Mouse (Mus musculus): Measurements from ENCODE around the gene Polr2b. TPM values are rescaled to one million over a fixed set of nuclear protein-coding genes. Genes with fewer than 3 reads are reported as not detected.

The Polr2b gene
- polyA plus RNA-seq, 1 experiment from 2014 or later = 20.3 TPM

- WGBS = 74% methylated on average over 6 of the region's 6 CpGs
- no peak overlapping the region for H3K4me3 ChIP-seq (ENCODE audit: low read depth, low read length)
- H3K27ac ChIP-seq (ENCODE audit: low read depth, low read length) = no peak overlapping the region
- H3K27me3 ChIP-seq (replicated peaks; ENCODE audit: control insufficient read depth, insufficient read depth, low read length) = no peaks in the 10 kb centered on the region
- H3K9me3 ChIP-seq (ENCODE audit: control insufficient read depth) = no peaks in the 10 kb centered on the region
- no peak overlapping the region for H3K9ac ChIP-seq (ENCODE audit: low read depth, low read length)
- ATAC-seq = no peak
- peaks cover 42% of the 10 kb centered on the region for H3K36me3 ChIP-seq (ENCODE audit: control insufficient read depth, insufficient read depth)
- no peaks in the 10 kb centered on the region for H3K4me1 ChIP-seq (replicated peaks; ENCODE audit: control insufficient read depth, insufficient read depth, low read length)
- H3K4me2 ChIP-seq (replicated peaks; ENCODE audit: low read depth) = no peak overlapping the region
- TF ChIP-seq CTCF (IDR thresholded peaks at IDR 0.05; ENCODE audit: low read depth) = no peak
Measured at GRCm38 (mm10) chr5:77287901-77288300, 22.0 kb upstream of the Polr2b start.

- no peak for TF ChIP-seq CTCF (IDR thresholded peaks at IDR 0.05; ENCODE audit: low read depth)
- no peak for ATAC-seq
- Histone ChIP-seq H3K4me1 (replicated peaks; ENCODE audit: control insufficient read depth, insufficient read depth, low read length) (no peaks in the 10 kb centered on the region), H3K4me2 (replicated peaks; ENCODE audit: low read depth) (no peak overlapping the region), H3K9me3 (ENCODE audit: control insufficient read depth) (no peaks in the 10 kb centered on the region), H3K4me3 (ENCODE audit: low read depth, low read length) (no peak overlapping the region), H3K27ac (ENCODE audit: low read depth, low read length) (no peak overlapping the region), H3K27me3 (replicated peaks; ENCODE audit: control insufficient read depth, insufficient read depth, low read length) (no peaks in the 10 kb centered on the region), H3K36me3 (ENCODE audit: control insufficient read depth, insufficient read depth) (peaks cover 49% of the 10 kb centered on the region), H3K9ac (ENCODE audit: low read depth, low read length) (no peak overlapping the region)
- WGBS = 72% methylated on average over 8 of the region's 8 CpGs
Measured at GRCm38 (mm10) chr5:77289686-77290085, 20.3 kb upstream of the Polr2b start.

DNA sequence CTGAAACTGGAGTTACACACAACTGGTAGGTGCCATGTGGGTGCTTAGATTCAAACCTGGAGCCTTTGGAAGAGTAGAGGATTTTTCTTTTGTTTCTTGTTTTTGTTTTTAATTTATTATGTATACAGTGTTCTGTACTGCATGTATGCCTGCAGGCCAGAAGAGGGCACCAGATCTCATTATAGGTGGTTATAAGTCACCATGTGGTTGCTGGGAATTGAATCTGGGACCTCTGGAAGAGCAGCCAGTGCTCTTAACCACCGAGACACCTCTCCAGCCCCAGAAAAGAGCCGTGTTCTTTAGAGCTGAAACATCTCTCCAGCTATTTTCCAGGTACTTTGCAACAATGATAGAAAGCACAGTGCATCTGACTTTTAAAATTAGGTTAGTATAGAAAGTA, 19.3 kb upstream of the Polr2b start:
- Histone ChIP-seq H3K4me3 (ENCODE audit: low read depth, low read length) (no peak overlapping the region), H3K36me3 (ENCODE audit: control insufficient read depth, insufficient read depth) (peaks cover 56% of the 10 kb centered on the region), H3K4me1 (replicated peaks; ENCODE audit: control insufficient read depth, insufficient read depth, low read length) (no peaks in the 10 kb centered on the region), H3K4me2 (replicated peaks; ENCODE audit: low read depth) (no peak overlapping the region), H3K9me3 (ENCODE audit: control insufficient read depth) (no peaks in the 10 kb centered on the region), H3K27ac (ENCODE audit: low read depth, low read length) (no peak overlapping the region), H3K9ac (ENCODE audit: low read depth, low read length) (no peak overlapping the region), H3K27me3 (replicated peaks; ENCODE audit: control insufficient read depth, insufficient read depth, low read length) (no peaks in the 10 kb centered on the region)
- WGBS = 94% methylated on average over 2 of the region's 2 CpGs
- 0 out of 2 replicates have a peak, but pooled peaks have one; percentile 22 for TF ChIP-seq CTCF (IDR thresholded peaks at IDR 0.05; ENCODE audit: low read depth)
- no peak for ATAC-seq

DNA sequence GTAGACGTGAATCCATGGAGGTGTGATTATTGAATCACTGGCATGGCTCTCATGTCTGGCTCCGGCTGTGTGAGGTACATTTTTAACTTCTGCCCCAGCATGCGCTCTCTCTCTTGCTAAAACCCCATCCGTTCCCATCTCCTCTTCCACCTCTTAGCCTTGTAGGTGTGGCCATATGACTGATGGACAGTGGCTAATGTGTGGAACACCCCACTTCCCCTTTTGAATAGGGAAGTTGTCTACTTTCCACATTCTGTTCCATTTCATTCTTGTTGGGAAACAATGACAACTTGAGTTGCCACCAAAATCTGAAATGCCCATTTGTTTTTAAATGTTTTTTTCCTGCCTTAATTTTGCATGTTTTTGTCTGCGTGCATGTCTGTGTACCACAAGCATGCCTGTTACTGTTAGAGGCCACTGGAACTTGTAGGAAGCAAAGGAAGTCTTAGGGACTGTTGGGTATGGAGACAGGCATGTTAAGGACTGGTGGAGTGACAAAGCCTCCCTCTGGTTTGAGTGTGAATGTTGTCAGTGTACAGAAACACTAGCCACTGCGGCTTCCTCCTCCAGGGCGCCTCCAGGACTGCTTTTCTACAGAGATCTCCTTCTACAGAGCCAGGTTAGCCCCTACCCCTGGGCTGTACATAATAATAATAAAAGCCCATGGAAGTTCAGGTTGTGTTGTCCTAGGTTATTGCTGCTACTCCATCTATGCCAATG, 17.0 kb upstream of the Polr2b start:
- WGBS = 86% methylated on average over 7 of the region's 7 CpGs
- no peak for TF ChIP-seq CTCF (IDR thresholded peaks at IDR 0.05; ENCODE audit: low read depth)
- H3K36me3 ChIP-seq (ENCODE audit: control insufficient read depth, insufficient read depth) = peaks cover 58% of the 10 kb centered on the region

DNA sequence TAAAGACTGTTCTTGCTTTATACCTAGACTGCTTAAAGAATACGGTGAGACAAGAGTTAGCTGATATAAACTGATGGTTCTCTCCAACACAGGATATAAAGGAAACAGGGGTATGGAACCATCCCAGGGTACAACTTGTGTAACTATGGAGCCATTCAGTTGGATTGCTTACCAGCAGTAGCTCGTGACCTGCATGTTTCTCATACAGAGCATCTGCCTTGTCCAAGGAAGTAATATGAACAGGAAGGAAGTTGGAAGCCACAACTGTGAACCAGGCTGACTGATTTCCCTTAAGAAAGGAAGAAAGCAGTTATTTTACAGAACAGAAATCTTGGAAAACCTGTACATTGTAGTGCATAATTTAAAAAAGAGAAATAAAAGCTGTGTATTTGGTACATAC, 10.5 kb upstream of the Polr2b start:
- ATAC-seq = no peak
- Histone ChIP-seq H3K27ac (ENCODE audit: low read depth, low read length) (no peak overlapping the region), H3K27me3 (replicated peaks; ENCODE audit: control insufficient read depth, insufficient read depth, low read length) (no peaks in the 10 kb centered on the region), H3K4me2 (replicated peaks; ENCODE audit: low read depth) (no peak overlapping the region), H3K4me3 (ENCODE audit: low read depth, low read length) (no peak overlapping the region), H3K4me1 (replicated peaks; ENCODE audit: control insufficient read depth, insufficient read depth, low read length) (no peaks in the 10 kb centered on the region), H3K9me3 (ENCODE audit: control insufficient read depth) (no peaks in the 10 kb centered on the region), H3K9ac (ENCODE audit: low read depth, low read length) (no peak overlapping the region), H3K36me3 (ENCODE audit: control insufficient read depth, insufficient read depth) (peaks cover 33% of the 10 kb centered on the region)
- WGBS = 92% methylated on average over 2 of the region's 2 CpGs
- no peak for TF ChIP-seq CTCF (IDR thresholded peaks at IDR 0.05; ENCODE audit: low read depth)

More for the DNA sequence above, 17.0 kb upstream of the Polr2b start:
- no peak overlapping the region for H3K4me2 ChIP-seq (replicated peaks; ENCODE audit: low read depth)
- H3K27ac ChIP-seq (ENCODE audit: low read depth, low read length) = no peak overlapping the region
- no peaks in the 10 kb centered on the region for H3K9me3 ChIP-seq (ENCODE audit: control insufficient read depth)
- no peaks in the 10 kb centered on the region for H3K27me3 ChIP-seq (replicated peaks; ENCODE audit: control insufficient read depth, insufficient read depth, low read length)
- H3K4me3 ChIP-seq (ENCODE audit: low read depth, low read length) = no peak overlapping the region
- H3K9ac ChIP-seq (ENCODE audit: low read depth, low read length) = no peak overlapping the region
- H3K4me1 ChIP-seq (replicated peaks; ENCODE audit: control insufficient read depth, insufficient read depth, low read length) = no peaks in the 10 kb centered on the region
- ATAC-seq = no peak

DNA sequence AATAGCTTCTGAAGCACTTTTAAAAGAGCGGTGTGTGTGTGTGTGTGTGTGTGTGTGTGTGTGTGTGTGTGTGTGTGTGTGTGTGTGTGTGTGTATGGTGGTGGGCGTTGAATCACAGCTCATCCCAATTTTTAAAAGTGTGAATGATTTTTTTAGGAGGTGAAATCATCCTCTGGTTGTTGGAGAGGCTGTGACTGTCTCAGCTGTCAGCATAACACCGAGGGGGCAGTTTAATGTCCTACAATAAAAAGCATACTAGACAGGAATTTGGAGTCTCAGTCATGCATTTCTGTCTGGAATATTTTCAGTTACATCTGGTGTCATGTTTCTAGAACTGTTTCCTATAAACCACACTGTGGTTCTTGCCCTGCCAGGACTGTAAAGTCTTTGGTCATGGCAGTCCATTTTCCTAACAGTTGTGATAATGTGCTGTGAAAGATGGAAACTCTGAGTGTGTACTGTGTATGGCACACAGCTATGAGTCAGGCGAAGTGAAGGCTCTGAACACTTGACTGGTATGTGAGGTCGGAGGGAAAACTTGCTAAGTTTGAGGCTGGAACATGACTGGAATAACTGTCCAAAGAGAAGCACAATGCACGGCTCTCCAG, 8.5 kb upstream of the Polr2b start:
- H3K27me3 ChIP-seq (replicated peaks; ENCODE audit: control insufficient read depth, insufficient read depth, low read length) = no peaks in the 10 kb centered on the region
- H3K9me3 ChIP-seq (ENCODE audit: control insufficient read depth) = no peaks in the 10 kb centered on the region
- no peak overlapping the region for H3K4me2 ChIP-seq (replicated peaks; ENCODE audit: low read depth)
- peaks cover 40% of the 10 kb centered on the region for H3K36me3 ChIP-seq (ENCODE audit: control insufficient read depth, insufficient read depth)
- WGBS = 88% methylated on average over 6 of the region's 6 CpGs
- H3K4me3 ChIP-seq (ENCODE audit: low read depth, low read length) = no peak overlapping the region
- H3K9ac ChIP-seq (ENCODE audit: low read depth, low read length) = no peak overlapping the region
- H3K4me1 ChIP-seq (replicated peaks; ENCODE audit: control insufficient read depth, insufficient read depth, low read length) = no peaks in the 10 kb centered on the region
- ATAC-seq = no peak
- no peak for TF ChIP-seq CTCF (IDR thresholded peaks at IDR 0.05; ENCODE audit: low read depth)
- H3K27ac ChIP-seq (ENCODE audit: low read depth, low read length) = no peak overlapping the region

All from intestine, postnatal 0 days (tissue).